Comparison of ENCODE assay signal across 8 mouse cellular contexts in genomic region chr1:180777660-180778402, GRCm38 (mm10). TPM values are rescaled to one million over a fixed set of nuclear protein-coding genes. Genes with fewer than 3 reads are reported as not detected.
DNase-seq lines count a peak whose midpoint lies in the region; ATAC-seq lines count a peak whose summit lies in the region.

No protein-coding gene starts in this region.

- peak overlapping the region; percentile 86 for H3K9ac ChIP-seq in hindbrain, embryonic 13.5 days

- peak; percentile 87 for ATAC-seq in hindbrain, embryonic 13.5 days (ENCODE audit: low FRiP score)

- peak; percentile 94 for DNase-seq in R1 (ENCODE audit: low read depth, low spot score)
- DNase-seq in cerebellum, postnatal 14 days, result peak; percentile 91
- peak; percentile 76 for DNase-seq in frontal cortex, postnatal 14 days (ENCODE audit: low spot score in 2 of 2)
- peak; percentile 76 to 81 for DNase-seq in layer of hippocampus, postnatal 14 days (ENCODE audit: low spot score in 2 of 2)
- DNase-seq in lung, postnatal 10 days, result peak; percentile 93
- peak; percentile 76 for DNase-seq in ovary, postnatal 14 days (ENCODE audit: low spot score)
- DNase-seq in thymus, postnatal 10 days (ENCODE audit: low spot score in 2 of 2), result peak; percentile 79

- peak overlapping the region; percentile 91 for H3K27ac ChIP-seq in hindbrain, embryonic 13.5 days

- no peaks in the 10 kb centered on the region for H3K36me3 ChIP-seq in hindbrain, embryonic 13.5 days

- H3K4me3 ChIP-seq in hindbrain, embryonic 13.5 days, result peak overlapping the region; percentile 68

- peak overlapping the region; percentile 95 for H3K4me2 ChIP-seq in hindbrain, embryonic 13.5 days

- under 1% methylated on average over 56 of the region's 56 CpGs for WGBS in hindbrain, embryonic 13.5 days

- peaks cover 13% of the 10 kb centered on the region; the same call in 1 of the 2 replicates for H3K27me3 ChIP-seq in hindbrain, embryonic 13.5 days

- H3K9me3 ChIP-seq in hindbrain, embryonic 13.5 days, result no peaks in the 10 kb centered on the region

- H3K4me1 ChIP-seq in hindbrain, embryonic 13.5 days (replicated peaks), result peaks cover 19% of the 10 kb centered on the region

RNA-seq across cellular contexts. Expression of gene H3f3a, which starts 35.9 kb away (rescaled TPM):
- 3,757 and 3,885 TPM in 2 replicates for polyA plus RNA-seq in hindbrain, embryonic 13.5 days (2015; fragmentation: Nextera tagmentation; extraction: Ambion mirVana)
- total RNA-seq in layer of hippocampus, postnatal 14 days (2021), result 100 to 1,000 TPM; 418 to 459 TPM

RNA-seq across cellular contexts. Expression of gene Acbd3, which starts 52.0 kb away (rescaled TPM):
- 24.5 and 24.9 TPM in 2 replicates for polyA plus RNA-seq in hindbrain, embryonic 13.5 days (2015; fragmentation: Nextera tagmentation; extraction: Ambion mirVana)
- total RNA-seq in layer of hippocampus, postnatal 14 days (2021), result 10 to 100 TPM; 29.9 to 31.7 TPM

Comparison
In these comparisons a context has a peak if more than half of its experiments do, and no peak if none do; other contexts are left out.
1. Peak in every context shown above with its lines: DNase-seq, ATAC-seq, H3K4me3 ChIP-seq and H3K27ac ChIP-seq.